Mouse (Mus musculus) liver, adult (tissue): ENCODE data around the gene Capn2.

Experiments
- GATA4 ChIP-seq: IDR thresholded peaks from 2 replicates; pipeline ENCODE4 v1.6.1; 2014; ENCODE audit warnings: mild to moderate bottlenecking, low read length; ENCODE audit not compliant: insufficient replicate concordance

Gene Capn2

GRCm38 (mm10) chr1:182425176-182425575, 92.2 kb downstream of the Capn2 start:
- TF ChIP-seq GATA4, result no peak

- no peak for TF ChIP-seq GATA4
Observed at GRCm38 (mm10) chr1:182424274-182424673, 93.1 kb downstream of the Capn2 start.

GRCm38 (mm10) chr1:182419481-182419880, 97.9 kb downstream of the Capn2 start:
- TF ChIP-seq GATA4, result no peak
